Mouse (Mus musculus) forebrain, postnatal 0 days (tissue): ENCODE measurements around the gene Cep104. TPM values are rescaled to one million over a fixed set of nuclear protein-coding genes. Genes with fewer than 3 reads are reported as not detected.

Experiments
- ATAC-seq: fragments of 200-750 bp; cut with Nextera tagmentation; 2 replicates; pipeline ENCODE4 v1.8.0; 2017; ENCODE audit warnings: mild to moderate bottlenecking, moderate library complexity
- DNase-seq: peaks from one replicate; pipeline ENCODE4 v3.0.0-alpha.2; 2015
- H3K27ac ChIP-seq: fragments of 300-500 bp; sonication (generic); 2 replicates; pipeline ENCODE4 v1.5.1; 2014; ENCODE audit warnings: low read depth, mild to moderate bottlenecking, antibody characterized with exemption, low read length, moderate library complexity, mixed read lengths
- H3K27me3 ChIP-seq: fragments of 300-500 bp; sonication (generic); 2 replicates; pipeline ENCODE4 v1.6.1; 2014; ENCODE audit warnings: mild to moderate bottlenecking, low read length, mixed read lengths; ENCODE audit not compliant: insufficient read depth
- H3K36me3 ChIP-seq: fragments of 300-500 bp; sonication (generic); 2 replicates; pipeline ENCODE4 v1.6.1; 2014; ENCODE audit warnings: mild to moderate bottlenecking, moderate library complexity; ENCODE audit not compliant: insufficient read depth
- H3K4me1 ChIP-seq: fragments of 300-500 bp; sonication (generic); 2 replicates; pipeline ENCODE4 v1.6.1; 2014; ENCODE audit warnings: antibody characterized with exemption; ENCODE audit not compliant: insufficient read depth
- H3K4me2 ChIP-seq: fragments of 300-500 bp; sonication (generic); 2 replicates; pipeline ENCODE4 v1.6.1; 2014; ENCODE audit warnings: low read depth, mild to moderate bottlenecking, moderate library complexity
- H3K4me3 ChIP-seq: fragments of 300-500 bp; sonication (generic); 2 replicates; pipeline ENCODE4 v1.5.1; 2014; ENCODE audit warnings: low read depth, low read length, mixed read lengths
- H3K9ac ChIP-seq: fragments of 300-500 bp; sonication (generic); 2 replicates; pipeline ENCODE4 v1.6.1; 2014; ENCODE audit warnings: mild to moderate bottlenecking
- H3K9me3 ChIP-seq: fragments of 300-500 bp; sonication (generic); 2 replicates; pipeline ENCODE4 v1.6.1; 2016; ENCODE audit warnings: low read length
- CTCF ChIP-seq: sonication (generic); IDR thresholded peaks from 2 replicates; pipeline ENCODE4 v1.5.1; 2016; ENCODE audit warnings: antibody characterized with exemption, control low read depth, low read depth
- WGBS: fragments of 180-500 bp; shearing (Covaris S2); extraction: QIAGEN DNeasy Blood & Tissue Kit; methylation state at CpG from one replicate; pipeline ENCODE4 v1.1.7; 2014; 5-methylcytosine and 5-hydroxymethylcytosine counted together
- polyA plus RNA-seq: library from polyadenylated mRNA; unstranded; fragments of >200 nt; fragmentation: Nextera tagmentation; extraction: Ambion mirVana; gene quantifications from 2 replicates; pipeline ENCODE4 v1.2.1, GENCODE M21; 2015
- total RNA-seq: library from RNA; depleted of rRNA; stranded (reverse); fragments of >200 nt; gene quantifications from 2 replicates; pipeline ENCODE4 v1.2.3, GENCODE M21; 2014; rRNA removed

Cep104 gene
- total RNA-seq (9.2 and 10.5 TPM in 2 replicates), polyA plus RNA-seq (7.7 and 9.9 TPM in 2 replicates)

DNA sequence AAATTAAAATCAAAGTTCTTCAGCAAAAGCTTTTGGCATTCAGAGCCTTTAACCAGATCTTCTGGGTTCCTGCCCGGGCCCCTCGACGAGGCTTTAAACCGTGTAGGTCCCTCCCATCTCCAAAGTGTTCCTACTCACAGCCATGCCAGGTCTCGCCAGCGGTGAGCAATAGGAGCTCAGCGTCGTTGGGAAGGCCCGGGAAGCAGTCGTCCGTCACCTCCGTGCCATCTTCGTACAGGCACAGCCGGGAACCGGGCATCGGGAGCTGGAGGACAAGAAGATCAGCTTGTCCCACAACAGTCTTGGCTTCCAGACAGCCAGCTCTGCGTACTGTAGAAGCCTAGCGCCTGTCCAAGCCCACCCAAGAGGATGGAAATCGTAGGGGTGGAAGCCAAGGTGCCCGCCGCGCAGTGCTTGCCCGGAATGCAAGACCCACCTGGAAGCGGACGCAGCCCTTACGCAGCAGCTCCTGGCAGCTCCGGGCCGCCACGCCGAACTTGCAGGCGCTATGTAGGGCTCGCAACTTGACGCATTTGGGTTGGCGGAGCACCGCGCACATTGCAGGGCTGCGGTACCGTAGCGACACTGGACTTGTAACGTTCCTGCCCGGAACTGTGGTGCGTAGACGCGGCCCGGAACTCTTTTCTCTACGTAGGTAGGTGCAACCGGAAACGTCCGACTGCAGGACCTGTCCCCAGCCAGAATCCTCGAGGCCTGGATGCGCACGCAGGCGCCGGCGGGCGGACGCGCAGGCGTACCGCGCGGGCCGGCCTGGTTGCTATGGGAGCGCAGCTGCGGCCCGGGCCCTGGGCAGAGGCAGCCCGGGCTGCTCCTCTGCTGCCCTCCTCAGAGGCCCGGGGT, at the start of gene Cep104, which contains the start of gene Dffb:
Cep104 (plus strand) TSS at position 764 of the 861 bp plus-strand sequence.
Dffb (minus strand) TSS at position 696 of the 861 bp plus-strand sequence.
- H3K27me3 ChIP-seq, result no peaks in the 10 kb centered on the region
- no peaks in the 10 kb centered on the region for H3K9me3 ChIP-seq
- peak within 1 kb of the TSS; percentile 91 for H3K4me2 ChIP-seq
- DNase-seq (peak; percentile 97), ATAC-seq (peak; percentile 98)
- 2% methylated on average over 68 of the region's 68 CpGs for WGBS
- H3K36me3 ChIP-seq, result peaks cover 27% of the 10 kb centered on the region
- peak within 1 kb of the TSS; percentile 89 for H3K9ac ChIP-seq
- TF ChIP-seq CTCF, result no peak; the same call in 1 of the 2 replicates
- peak within 1 kb of the TSS; percentile 96 for H3K4me3 ChIP-seq
- peak within 1 kb of the TSS; percentile 85 for H3K27ac ChIP-seq
- H3K4me1 ChIP-seq, result peaks cover 14% of the 10 kb centered on the region; the same call in 1 of the 2 replicates

DNA sequence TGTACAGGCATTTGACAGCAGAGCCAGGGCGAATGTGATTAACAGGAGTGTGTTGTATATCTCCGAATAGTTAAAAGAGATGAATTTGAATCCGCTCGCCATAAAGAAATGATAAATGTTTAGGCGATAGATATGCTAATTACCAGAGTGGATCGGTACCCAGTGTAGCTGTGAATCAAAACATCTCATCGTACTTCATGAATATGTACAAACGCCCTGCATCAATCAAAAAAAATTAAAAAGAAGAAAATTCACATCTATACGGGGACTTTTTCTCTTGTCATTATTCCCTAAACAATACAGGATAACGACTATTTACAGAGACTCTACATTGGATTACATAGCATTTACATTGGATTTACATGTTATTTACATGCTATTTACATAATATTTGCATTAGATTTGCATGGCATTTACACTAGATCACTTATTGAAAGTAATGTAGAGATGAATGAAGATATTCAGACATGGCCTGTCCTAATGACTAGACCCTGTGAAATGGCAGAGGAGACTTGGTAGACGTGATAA, 46.2 kb upstream of the Cep104 start:
- Histone ChIP-seq H3K27ac (no peak overlapping the region), H3K4me3 (no peak overlapping the region), H3K4me1 (peaks cover 5% of the 10 kb centered on the region; the same call in 1 of the 2 replicates), H3K27me3 (0 out of 2 replicates have a peak, but pooled peaks cover 6% of the 10 kb centered on the region), H3K9ac (no peak overlapping the region), H3K36me3 (no peaks in the 10 kb centered on the region), H3K9me3 (no peaks in the 10 kb centered on the region), H3K4me2 (no peak overlapping the region)
- DNase-seq, result no peak
- 28% methylated on average over 11 of the region's 11 CpGs for WGBS
- TF ChIP-seq CTCF, result no peak
- peak; percentile 29; the same call in 1 of the 2 replicates for ATAC-seq

DNA sequence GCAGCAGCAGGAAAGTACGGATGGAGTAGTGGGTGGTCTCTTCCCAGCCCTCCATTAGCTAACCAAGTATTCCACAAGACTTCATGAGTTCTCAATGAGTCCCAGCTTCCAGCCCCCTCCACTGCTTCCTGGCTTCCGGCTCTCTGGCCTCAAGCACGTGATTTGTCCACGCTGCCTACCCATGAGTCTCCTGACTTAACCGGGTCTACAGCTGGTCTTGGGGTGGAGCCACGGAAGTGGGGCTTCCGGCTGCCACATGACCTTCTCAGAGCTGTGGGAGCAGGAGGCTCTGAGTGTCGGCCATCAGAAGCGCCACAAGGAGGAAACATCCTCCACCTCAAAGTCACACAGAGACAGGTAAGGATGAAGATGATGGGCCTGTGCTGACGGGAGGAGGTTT, 45.6 kb upstream of the Cep104 start:
- no peak overlapping the region for H3K27ac ChIP-seq
- 56% methylated on average over 10 of the region's 10 CpGs for WGBS
- no peak overlapping the region for H3K9ac ChIP-seq
- 0 out of 2 replicates have a peak, but pooled peaks cover 6% of the 10 kb centered on the region for H3K27me3 ChIP-seq
- no peaks in the 10 kb centered on the region for H3K36me3 ChIP-seq
- no peak overlapping the region for H3K4me2 ChIP-seq
- no peak for ATAC-seq
- TF ChIP-seq CTCF, result no peak
- H3K9me3 ChIP-seq, result no peaks in the 10 kb centered on the region
- H3K4me3 ChIP-seq, result no peak overlapping the region
- peaks cover 5% of the 10 kb centered on the region; the same call in 1 of the 2 replicates for H3K4me1 ChIP-seq
- DNase-seq, result no peak

DNA sequence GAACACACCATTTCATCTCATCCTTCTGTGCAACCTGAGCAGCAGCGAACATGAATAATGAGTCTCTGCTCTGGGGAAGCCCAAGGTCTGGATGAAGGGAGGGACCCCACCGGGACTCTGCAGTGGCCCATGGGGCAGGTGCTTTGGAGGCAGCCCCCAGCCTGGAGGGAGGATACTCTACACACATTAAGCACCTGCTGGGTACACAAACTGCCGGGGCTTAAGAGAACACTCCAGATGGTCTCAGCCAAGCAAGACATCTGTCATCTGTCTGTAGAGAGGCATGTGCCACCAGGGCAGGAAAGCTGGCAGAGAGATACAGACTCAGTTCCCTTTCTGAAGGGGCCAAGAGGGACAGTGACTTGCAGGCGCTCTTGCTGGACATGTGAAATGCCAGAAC, 45.1 kb upstream of the Cep104 start:
- H3K9me3 ChIP-seq, result no peaks in the 10 kb centered on the region
- no peak overlapping the region for H3K9ac ChIP-seq
- H3K4me2 ChIP-seq, result no peak overlapping the region
- DNase-seq (peak; percentile 62), ATAC-seq (peak; percentile 54)
- TF ChIP-seq CTCF, result no peak
- peaks cover 5% of the 10 kb centered on the region; the same call in 1 of the 2 replicates for H3K4me1 ChIP-seq
- H3K36me3 ChIP-seq, result no peaks in the 10 kb centered on the region
- 45% methylated on average over 4 of the region's 4 CpGs for WGBS
- H3K27me3 ChIP-seq, result 0 out of 2 replicates have a peak, but pooled peaks cover 6% of the 10 kb centered on the region
- no peak overlapping the region for H3K4me3 ChIP-seq
- H3K27ac ChIP-seq, result no peak overlapping the region

DNA sequence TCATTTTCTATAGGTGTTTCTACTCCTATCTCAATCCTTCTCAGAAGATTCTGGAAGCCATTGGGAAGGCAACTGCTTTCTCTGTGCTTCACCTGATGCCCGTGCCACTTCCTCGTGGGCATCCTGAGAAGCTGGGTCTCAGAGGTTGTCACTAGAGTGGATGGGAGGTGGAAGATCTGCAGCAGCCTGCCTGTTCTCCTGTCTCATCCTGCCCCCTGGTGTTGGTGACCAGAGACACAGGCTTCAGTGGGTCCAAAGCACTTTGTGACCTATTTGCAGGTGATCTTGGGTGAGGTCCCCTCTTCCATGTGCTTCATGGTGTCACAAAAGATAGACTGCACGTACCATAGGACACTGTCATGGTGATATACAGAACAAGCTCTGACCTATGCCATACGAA, 31.8 kb upstream of the Cep104 start:
- H3K4me2 ChIP-seq, result no peak overlapping the region
- no peak overlapping the region for H3K4me3 ChIP-seq
- DNase-seq, result peak; percentile 71
- no peaks in the 10 kb centered on the region for H3K27me3 ChIP-seq
- WGBS, result 60% methylated on average over 4 of the region's 4 CpGs
- no peak overlapping the region for H3K27ac ChIP-seq
- no peak overlapping the region for H3K9ac ChIP-seq
- H3K4me1 ChIP-seq, result no peaks in the 10 kb centered on the region
- no peaks in the 10 kb centered on the region for H3K36me3 ChIP-seq
- no peaks in the 10 kb centered on the region for H3K9me3 ChIP-seq
- ATAC-seq, result peak; percentile 60
- TF ChIP-seq CTCF, result peak; percentile 91

DNA sequence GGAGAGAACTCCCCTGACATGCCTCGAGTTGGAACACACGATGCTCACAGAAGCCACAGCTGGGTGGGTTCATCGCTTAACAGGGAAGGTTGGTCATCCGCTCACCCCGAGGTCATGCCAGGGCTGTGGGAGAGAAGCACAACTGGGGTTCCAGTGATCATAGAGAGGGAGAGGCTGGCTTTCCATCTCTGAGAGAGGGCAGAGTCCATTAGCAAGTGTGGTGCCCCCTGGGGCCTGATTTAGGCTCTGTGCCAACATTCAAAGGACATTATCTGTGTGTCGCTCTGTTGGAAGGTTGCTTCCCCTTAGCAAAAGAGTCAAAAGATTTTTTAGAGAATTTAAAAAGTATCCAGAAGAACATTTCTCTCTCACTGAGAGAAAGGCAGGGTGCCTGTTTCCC, 30.7 kb upstream of the Cep104 start:
- DNase-seq (no peak), ATAC-seq (no peak)
- no peaks in the 10 kb centered on the region for H3K4me1 ChIP-seq
- no peak overlapping the region for H3K27ac ChIP-seq
- 54% methylated on average over 6 of the region's 6 CpGs for WGBS
- H3K4me3 ChIP-seq, result no peak overlapping the region
- H3K9ac ChIP-seq, result no peak overlapping the region
- no peak for TF ChIP-seq CTCF
- H3K9me3 ChIP-seq, result no peaks in the 10 kb centered on the region
- no peak overlapping the region for H3K4me2 ChIP-seq
- H3K36me3 ChIP-seq, result no peaks in the 10 kb centered on the region
- H3K27me3 ChIP-seq, result no peaks in the 10 kb centered on the region

- ATAC-seq, result no peak
- 74% methylated on average over 6 of the region's 6 CpGs for WGBS
- Histone ChIP-seq H3K9me3 (no peaks in the 10 kb centered on the region), H3K4me3 (no peak overlapping the region), H3K36me3 (no peaks in the 10 kb centered on the region), H3K4me1 (no peaks in the 10 kb centered on the region), H3K27me3 (no peaks in the 10 kb centered on the region), H3K9ac (no peak overlapping the region), H3K27ac (no peak overlapping the region), H3K4me2 (no peak overlapping the region)
- no peak for DNase-seq
- TF ChIP-seq CTCF, result no peak
These were observed 29.3 kb upstream of the Cep104 start for GRCm38 (mm10) chr4:153945741-153946140.
